Mouse (Mus musculus): Measurements from ENCODE around the gene Fez1.

Fez1 gene

GRCm38 (mm10) chr9:36821644-36822000, at the start of gene Fez1:
Gene Fez1 (plus strand): TSS chr9:36821864.
- no peak for DNase-seq (ENCODE audit: low read depth)

GRCm38 (mm10) chr9:36783921-36784320, 37.7 kb upstream of the Fez1 start:
- no peak for DNase-seq (ENCODE audit: low read depth)

DNA sequence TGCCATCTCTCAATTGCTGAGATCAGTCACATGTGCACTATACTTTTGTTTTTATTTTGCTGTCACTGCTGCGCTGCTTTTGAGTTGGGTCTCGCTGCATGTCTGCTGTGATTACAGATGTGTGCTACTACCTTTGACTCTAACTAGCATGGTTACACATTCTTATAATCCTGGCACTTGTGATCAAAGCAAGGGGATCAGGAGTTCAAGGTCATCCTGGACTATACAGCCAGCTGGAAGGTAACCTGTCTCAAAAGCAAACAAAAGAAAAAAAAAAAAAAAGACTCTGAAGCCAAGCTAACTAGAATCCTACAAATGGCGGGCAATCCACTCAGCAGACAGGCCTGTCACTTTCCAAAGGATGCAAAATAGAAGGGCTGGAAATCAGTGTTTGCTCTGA, 29.5 kb upstream of the Fez1 start:
- DNase-seq (ENCODE audit: low read depth), result no peak

- no peak for DNase-seq (ENCODE audit: low read depth)
These were observed 27.2 kb upstream of the Fez1 start for GRCm38 (mm10) chr9:36794487-36794886.

GRCm38 (mm10) chr9:36795556-36795955, 26.1 kb upstream of the Fez1 start:
- DNase-seq (ENCODE audit: low read depth), result no peak

- DNase-seq (ENCODE audit: low read depth), result peak; percentile 15
These were observed 25.4 kb upstream of the Fez1 start for GRCm38 (mm10) chr9:36796224-36796623.

GRCm38 (mm10) chr9:36796781-36797555, 24.7 kb upstream of the Fez1 start, which contains the start of gene Ei24:
Gene Ei24 (minus strand): TSS chr9:36797393.
- peak; percentile 44 for DNase-seq (ENCODE audit: low read depth)

DNA sequence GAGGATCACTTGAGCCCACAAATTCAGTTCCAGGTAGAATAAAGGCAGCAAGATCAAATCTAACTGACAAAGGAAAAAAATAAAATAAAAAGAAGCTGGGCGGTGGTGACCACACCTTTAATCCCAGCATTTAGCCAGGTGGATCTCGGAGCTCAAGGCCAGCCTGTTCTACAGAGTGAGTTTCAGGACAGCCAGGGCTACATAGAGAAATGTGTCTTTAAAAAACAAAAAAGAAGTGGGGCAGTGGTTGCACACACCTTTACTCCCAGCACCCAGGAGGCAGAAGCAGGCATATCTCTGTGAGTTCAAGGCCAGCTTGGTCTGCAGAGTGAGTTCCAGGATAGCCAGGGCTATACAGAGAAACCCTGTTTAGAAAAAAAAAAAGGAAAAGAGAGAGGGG, 19.7 kb upstream of the Fez1 start:
- no peak for DNase-seq (ENCODE audit: low read depth)

GRCm38 (mm10) chr9:36802951-36803350, 18.7 kb upstream of the Fez1 start:
- no peak for DNase-seq (ENCODE audit: low read depth)

GRCm38 (mm10) chr9:36803386-36803785, 18.3 kb upstream of the Fez1 start:
- DNase-seq (ENCODE audit: low read depth), result no peak

DNA sequence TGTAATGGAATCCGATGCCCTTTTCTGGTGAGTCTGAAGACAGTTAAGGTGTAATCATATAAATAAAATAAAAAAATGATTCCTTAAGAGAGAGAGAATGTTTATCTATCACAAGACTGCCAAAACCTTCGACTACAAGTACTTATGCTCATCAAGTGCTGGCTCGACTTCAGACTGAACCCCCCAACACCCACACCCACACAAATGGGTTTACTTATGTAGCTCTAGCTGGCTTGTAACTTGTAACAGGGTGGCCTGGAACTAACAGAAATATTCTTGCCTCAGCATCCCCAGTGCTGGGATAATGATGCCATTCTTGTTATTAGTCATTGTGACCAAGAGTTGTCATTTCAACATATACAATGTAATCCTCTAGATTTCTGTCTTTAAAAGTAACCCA, 17.7 kb upstream of the Fez1 start:
- no peak for DNase-seq (ENCODE audit: low read depth)

- no peak for DNase-seq (ENCODE audit: low read depth)
These were observed 16.2 kb upstream of the Fez1 start for GRCm38 (mm10) chr9:36805256-36805975.

GRCm38 (mm10) chr9:36808126-36808785, 13.4 kb upstream of the Fez1 start:
- no peak for DNase-seq (ENCODE audit: low read depth)

GRCm38 (mm10) chr9:36814486-36814885, 7.2 kb upstream of the Fez1 start:
- no peak for DNase-seq (ENCODE audit: low read depth)

GRCm38 (mm10) chr9:36818905-36819304, 2.8 kb upstream of the Fez1 start:
- no peak for DNase-seq (ENCODE audit: low read depth)

- DNase-seq (ENCODE audit: low read depth), result no peak
These were observed 558 bp upstream of the Fez1 start for GRCm38 (mm10) chr9:36820969-36821643.

- no peak for DNase-seq (ENCODE audit: low read depth)
These were observed 360 bp downstream of the Fez1 start for GRCm38 (mm10) chr9:36822024-36822423.

GRCm38 (mm10) chr9:36826612-36827363, 5.1 kb downstream of the Fez1 start:
- no peak for DNase-seq (ENCODE audit: low read depth)

DNA sequence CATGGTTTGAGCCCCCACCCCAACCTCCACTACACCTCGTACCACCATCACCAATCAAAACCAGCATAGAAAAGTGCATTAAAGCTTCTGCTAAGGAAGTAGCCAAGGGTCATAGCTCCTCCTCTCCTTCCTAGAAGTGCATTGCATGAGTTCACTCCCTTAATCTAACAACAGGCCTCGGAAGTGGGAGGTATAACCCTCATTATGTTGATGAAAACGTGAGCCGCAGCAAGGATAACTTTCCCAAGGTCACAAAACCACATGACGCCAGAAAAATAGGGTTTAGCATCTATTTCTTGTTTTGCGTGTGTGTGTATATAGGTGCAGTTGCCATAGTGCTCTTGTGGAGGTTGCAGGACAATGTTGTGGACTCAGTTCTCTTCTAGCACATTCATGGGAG, 9.7 kb downstream of the Fez1 start:
- no peak for DNase-seq (ENCODE audit: low read depth)

GRCm38 (mm10) chr9:36832529-36832928, 10.9 kb downstream of the Fez1 start:
- no peak for DNase-seq (ENCODE audit: low read depth)

DNA sequence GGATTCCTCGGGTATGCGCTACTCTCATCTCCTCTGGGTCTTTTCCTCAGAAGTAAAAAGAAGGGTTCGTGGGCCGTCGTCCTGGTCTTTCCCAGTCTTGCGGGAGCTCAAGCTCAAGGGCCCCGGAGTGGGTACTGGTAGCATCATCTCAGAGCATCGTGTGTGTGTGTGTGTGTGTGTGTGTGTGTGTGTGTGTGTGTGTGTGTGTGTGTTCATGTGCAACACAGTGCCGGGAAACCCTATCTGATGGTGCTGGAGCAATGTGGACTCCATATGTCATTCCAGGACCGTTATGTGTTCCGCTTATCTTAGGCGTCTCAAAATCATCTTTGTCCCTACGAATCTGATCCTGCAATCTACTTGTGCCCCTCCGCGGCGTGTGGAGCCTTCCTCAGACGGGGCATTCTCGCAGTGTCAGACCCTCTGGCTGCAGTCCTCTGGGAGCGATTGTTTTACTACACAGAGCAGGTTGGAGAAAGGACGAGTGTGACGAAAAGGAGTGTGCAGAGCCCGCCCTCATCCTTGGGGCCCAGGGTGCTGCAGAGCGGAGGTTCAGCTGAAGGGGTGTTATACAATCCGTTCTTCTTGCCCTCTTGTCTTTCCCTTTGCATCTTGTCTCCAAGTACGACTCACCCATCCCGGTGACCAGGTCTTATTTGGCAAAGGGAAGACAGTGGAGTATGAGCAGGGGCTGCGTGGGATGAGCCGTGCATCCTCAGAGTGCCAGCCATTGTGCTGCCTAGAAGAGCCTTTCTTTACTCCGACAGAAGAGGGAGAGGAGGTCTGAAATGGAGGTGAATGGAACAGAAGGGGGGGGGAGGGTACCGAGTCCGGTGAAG, 11.6 kb downstream of the Fez1 start:
- DNase-seq (ENCODE audit: low read depth), result no peak
